Comparison of ENCODE assay signal across 32 mouse cellular contexts in the genomic region with DNA sequence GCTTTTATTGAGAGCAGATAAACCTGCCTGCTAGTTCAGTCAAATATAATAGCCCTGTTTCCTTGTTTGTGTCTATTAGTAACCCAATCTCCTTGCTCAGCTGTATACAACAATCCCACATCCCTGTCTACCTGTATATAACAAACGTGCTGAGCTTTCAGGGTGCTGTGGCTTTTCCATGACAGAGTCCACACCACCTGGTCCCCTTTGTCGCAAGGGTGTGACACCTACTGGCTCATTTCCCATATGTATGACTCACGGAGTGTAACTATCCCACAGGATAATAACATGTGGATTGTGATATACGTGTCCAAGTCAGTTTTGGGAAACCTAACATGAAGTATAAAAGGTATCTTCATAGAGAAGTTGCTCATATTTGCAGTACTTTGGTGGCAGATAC. TPM values are rescaled to one million over a fixed set of nuclear protein-coding genes. Genes with fewer than 3 reads are reported as not detected.
DNase-seq lines count a peak whose midpoint lies in the region; ATAC-seq and TF ChIP-seq lines count a peak whose summit lies in the region.
"Had no signal": no experiment of that assay in that cellular context is flagged by ENCODE, and none has a peak within 500 bp of the region (broad histone marks: within the 10 kb centered on the region; RNA-seq: fewer than 3 reads in every experiment).

No protein-coding gene starts in this region.

- TF ChIP-seq EP300 in stomach, postnatal 0 days (optimal IDR thresholded peaks at IDR 0.05), result no peak

- H3K27me3 ChIP-seq in stomach, postnatal 0 days (ENCODE audit: control insufficient read depth, insufficient read depth, low read length), result no peaks in the 10 kb centered on the region
- H3K27me3 ChIP-seq: CH12.LX; embryonic facial prominence, embryonic 13.5 days; forebrain, embryonic 13.5 days; heart, embryonic 12.5 days; heart, embryonic 15.5 days had no signal

- 0 out of 2 replicates have a peak, but pooled peaks cover 3% of the 10 kb centered on the region for H3K4me1 ChIP-seq in stomach, postnatal 0 days (replicated peaks; ENCODE audit: control insufficient read depth, insufficient read depth)
- H3K4me1 ChIP-seq: embryonic facial prominence, embryonic 13.5 days; forebrain, embryonic 13.5 days; heart, embryonic 12.5 days; heart, embryonic 15.5 days had no signal

- peak; percentile 13 for DNase-seq in kidney, adult 9 months
- DNase-seq in kidney, adult 18-20 months, result no peak
- DNase-seq in large intestine, adult 2 months (ENCODE audit: low read depth, low spot score), result peak; percentile 83
- DNase-seq in stomach, postnatal 0 days (ENCODE audit: low spot score), result peak; percentile 39
- DNase-seq in MN1 (ENCODE audit: low spot score), result no peak
- DNase-seq in heart, adult 18-20 months, result no peak
- DNase-seq: adrenal gland, adult 2 months; adrenal gland, postnatal 14 days; cerebellum, adult 11 months; cerebellum, adult 2 months; cerebellum, adult 9-11 months; cerebellum, postnatal 25 days; gastrocnemius, postnatal 10 days; gastrocnemius, postnatal 36 days; heart, postnatal 10 days; heart, postnatal 4 days had no signal

- no peaks in the 10 kb centered on the region for H3K9me3 ChIP-seq in stomach, postnatal 0 days (ENCODE audit: control insufficient read depth, low read length)
- H3K9me3 ChIP-seq: embryonic facial prominence, embryonic 13.5 days; forebrain, embryonic 10.5 days; heart, embryonic 12.5 days; heart, embryonic 15.5 days had no signal

- peak; percentile 76; the same call in 1 of the 2 replicates for ATAC-seq in stomach, postnatal 0 days (ENCODE audit: low FRiP score, low TSS enrichment)
- ATAC-seq: forebrain, embryonic 13.5 days; forebrain, embryonic 16.5 days; hindbrain, postnatal 0 days; inflammation-experienced regulatory T-cells, adult 6 months had no signal

- H3K4me2 ChIP-seq in stomach, postnatal 0 days (replicated peaks; ENCODE audit: low read depth), result no peak overlapping the region
- H3K4me2 ChIP-seq: embryonic facial prominence, embryonic 13.5 days; forebrain, embryonic 13.5 days; heart, embryonic 12.5 days; heart, embryonic 15.5 days; hindbrain, embryonic 14.5 days had no signal

- 27% methylated on average over 4 of the region's 4 CpGs for WGBS in large intestine, adult 2 months
- WGBS in stomach, postnatal 0 days, result 56% methylated on average over 4 of the region's 4 CpGs

- no peaks in the 10 kb centered on the region for H3K36me3 ChIP-seq in stomach, postnatal 0 days (ENCODE audit: control insufficient read depth, insufficient read depth, low read length)
- H3K36me3 ChIP-seq: embryonic facial prominence, embryonic 13.5 days; forebrain, embryonic 10.5 days; G1E; heart, embryonic 12.5 days; heart, embryonic 15.5 days had no signal

- no peak overlapping the region for H3K4me3 ChIP-seq in stomach, postnatal 0 days (ENCODE audit: low read depth, low read length)
- H3K4me3 ChIP-seq: embryonic facial prominence, embryonic 13.5 days; forebrain, embryonic 10.5 days; forebrain, embryonic 13.5 days; heart, embryonic 12.5 days; heart, embryonic 15.5 days had no signal

- no peak overlapping the region for H3K9ac ChIP-seq in stomach, postnatal 0 days (ENCODE audit: low read length)
- H3K9ac ChIP-seq: embryonic facial prominence, embryonic 13.5 days; forebrain, embryonic 13.5 days; heart, embryonic 12.5 days; heart, embryonic 15.5 days; hindbrain, embryonic 14.5 days had no signal

- no peak for TF ChIP-seq CTCF in stomach, postnatal 0 days (IDR thresholded peaks at IDR 0.05; ENCODE audit: low read depth)

- no peak overlapping the region for H3K27ac ChIP-seq in stomach, postnatal 0 days (replicated peaks)
- H3K27ac ChIP-seq: embryonic facial prominence, embryonic 13.5 days; forebrain, embryonic 10.5 days; forebrain, embryonic 13.5 days; heart, embryonic 15.5 days; hindbrain, embryonic 14.5 days; hindbrain, postnatal 0 days had no signal

RNA-seq across cellular contexts. Expression of a gene that starts 16.8 kb away (rescaled TPM):
- polyA plus RNA-seq in large intestine, adult 2 months (2012; rRNA removed), result not detected in 2 replicates
- polyA plus RNA-seq in stomach, postnatal 0 days (2015; fragmentation: Nextera tagmentation; extraction: Ambion mirVana), result not detected in 2 replicates
- total RNA-seq in heart, adult 18-20 months (2021), result not detected
- total RNA-seq: adrenal gland, adult 2 months; adrenal gland, postnatal 14 days; adrenal gland, postnatal 4 days; CH12.LX; common myeloid progenitor, adult 5-6 weeks; G1E; gastrocnemius, adult 18-20 months; gastrocnemius, postnatal 10 days; gastrocnemius, postnatal 36 days; granulocyte monocyte progenitor cell, adult 5-6 weeks; heart, postnatal 10 days; heart, postnatal 4 days; hindbrain, postnatal 0 days had no signal
- polyA plus RNA-seq: adrenal gland, adult 2 months; cerebellum, adult 2 months; embryonic facial prominence, embryonic 13.5 days; forebrain, embryonic 10.5 days; forebrain, embryonic 13.5 days; forebrain, embryonic 16.5 days; G1E; heart, embryonic 12.5 days; heart, embryonic 15.5 days; hindbrain, embryonic 11.5 days; hindbrain, embryonic 14.5 days; hindbrain, postnatal 0 days; inflammation-experienced regulatory T-cells, adult 6 months had no signal

Comparison
In these comparisons a context has a peak if more than half of its experiments do, and no peak if none do; other contexts are left out.
1. DNase-seq: peak in kidney, adult 9 months (single experiment), large intestine, adult 2 months (single experiment) and stomach, postnatal 0 days (single experiment); none in kidney, adult 18-20 months (single experiment), MN1 (single experiment) and heart, adult 18-20 months (0 of 2).